Mouse (Mus musculus): ENCODE results near the gene Crybg3.
"Not testable (repeated sequence)": the region's sequence is repeated elsewhere in the genome, so short reads cannot be mapped to it uniquely, and the experiment has no call there.

Gene Crybg3

DNA sequence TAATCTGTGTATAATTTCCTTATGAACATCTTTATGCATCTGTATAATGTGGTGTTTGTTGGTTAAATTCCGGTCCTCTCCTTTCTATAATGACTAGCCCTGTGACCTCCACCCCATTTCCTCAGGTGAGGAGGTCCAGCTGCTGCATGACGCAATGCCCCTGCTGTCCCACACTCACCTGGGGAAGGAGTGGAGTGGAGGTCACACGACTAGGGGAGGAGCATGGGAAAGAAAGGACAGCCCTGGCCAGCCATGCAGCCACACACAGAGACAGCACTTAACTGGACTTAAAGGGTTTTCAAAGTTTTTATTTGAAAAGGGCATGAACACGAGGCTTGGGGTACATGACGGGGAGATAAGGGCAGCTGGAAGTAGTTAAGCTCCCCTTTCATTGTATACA is 69.5 kb downstream of the Crybg3 start:
- no peak for DNase-seq (ENCODE audit: low spot score)

DNA sequence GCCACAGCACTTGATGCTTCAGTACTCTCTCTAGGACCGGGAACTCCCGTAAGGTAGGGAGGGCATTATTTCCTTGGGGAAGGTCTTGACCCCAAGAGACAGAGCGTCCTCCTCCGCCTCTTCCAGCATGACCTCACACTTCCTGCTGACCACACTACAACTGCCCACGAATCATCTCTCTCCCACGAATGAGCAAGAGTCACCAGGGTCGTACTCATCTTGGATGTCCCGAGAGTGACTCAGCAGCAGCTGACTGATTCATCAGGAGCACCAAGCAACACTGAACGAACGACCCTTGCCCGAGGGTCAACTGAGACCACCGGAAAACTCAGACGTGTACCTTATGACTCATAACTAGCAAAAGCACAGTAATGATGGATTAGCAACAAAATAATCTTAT is 71.2 kb downstream of the Crybg3 start:
- DNase-seq (ENCODE audit: low spot score): no peak

DNA sequence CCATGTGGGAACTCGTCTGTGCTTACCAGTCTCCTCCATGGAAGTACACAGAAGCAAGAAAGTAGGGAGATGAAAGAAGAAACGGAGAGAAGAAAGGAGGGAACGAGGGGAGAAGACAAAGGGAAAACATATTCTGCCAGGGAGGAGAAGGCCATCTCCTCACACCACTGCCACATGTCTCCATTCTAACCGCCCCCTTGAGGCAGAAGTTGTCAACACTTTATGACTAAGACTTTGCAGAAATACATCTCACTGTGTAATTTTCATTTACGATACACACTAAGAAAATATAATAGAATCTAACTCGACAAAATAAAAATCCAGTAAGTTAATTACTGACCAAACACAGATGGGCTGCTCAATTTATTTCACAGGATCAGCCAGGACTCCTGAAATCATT is 73.8 kb downstream of the Crybg3 start:
- no peak for DNase-seq (ENCODE audit: low spot score)

DNA sequence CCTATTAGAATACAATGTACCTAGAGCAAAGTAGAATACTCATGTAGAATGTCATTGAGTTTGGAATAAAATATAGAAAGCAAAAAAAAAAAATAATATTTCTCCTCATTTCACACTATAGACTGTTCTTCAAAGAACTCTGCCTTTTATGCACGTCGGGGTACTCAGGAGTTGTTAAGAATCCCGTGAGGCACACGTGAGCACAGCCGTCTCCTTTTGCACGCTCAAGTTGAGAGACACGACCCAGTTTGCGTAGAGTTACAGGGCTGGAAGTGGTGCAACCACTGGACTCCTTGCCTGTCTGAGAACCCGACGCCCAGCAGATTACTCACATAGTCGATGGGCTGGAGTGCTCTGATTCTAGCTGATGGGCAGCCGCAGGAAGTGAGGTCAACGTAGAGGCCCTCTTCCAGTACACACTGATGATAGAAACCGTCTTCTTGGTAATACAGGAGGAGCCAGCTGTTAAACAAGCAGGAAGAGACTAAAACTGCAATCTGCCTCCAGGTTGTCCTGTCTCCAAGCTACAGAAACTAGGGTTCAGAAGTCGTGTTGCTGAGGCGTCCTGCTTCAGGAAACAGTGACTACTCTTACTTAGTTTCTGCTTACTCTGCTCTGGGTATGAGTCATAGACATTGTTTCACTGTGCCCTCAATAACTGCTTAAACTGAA is 78.9 kb downstream of the Crybg3 start:
- no peak for DNase-seq (ENCODE audit: low spot score)

DNA sequence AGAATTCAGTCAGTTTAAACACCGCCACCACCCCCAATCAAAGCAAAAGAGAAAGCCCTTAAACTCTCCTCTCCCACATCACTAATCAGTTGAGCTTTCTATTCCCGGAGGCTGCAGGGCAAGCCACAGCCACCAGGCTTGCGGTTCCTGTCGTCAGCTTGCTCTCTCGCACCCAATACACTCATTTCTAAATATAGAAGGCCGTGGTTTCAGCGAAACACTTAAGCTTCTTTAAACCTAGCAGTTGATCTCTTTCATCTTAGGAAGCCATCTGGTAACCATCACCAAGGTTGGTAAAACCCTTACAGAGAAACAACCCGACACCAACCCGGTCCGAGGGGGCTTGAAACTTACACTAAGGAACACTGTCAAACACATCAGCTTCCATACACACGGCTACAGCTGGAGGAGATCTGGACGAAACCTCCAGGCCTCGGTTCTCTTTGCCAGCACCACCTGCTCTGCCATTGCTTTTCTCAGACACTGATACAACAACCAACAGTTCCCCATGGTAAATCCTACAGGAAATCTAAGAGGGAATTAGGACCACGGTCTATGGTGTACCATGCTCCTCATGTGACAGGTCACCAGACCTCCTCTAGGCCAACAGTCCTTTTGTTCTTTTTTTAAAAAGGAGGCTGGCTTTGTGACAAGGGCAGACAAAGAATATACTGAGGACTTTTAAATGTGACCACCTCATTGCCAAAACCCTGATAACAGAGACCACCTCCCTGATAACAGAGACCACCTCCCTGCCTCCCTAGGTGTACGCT is 83.1 kb downstream of the Crybg3 start:
- DNase-seq (ENCODE audit: low spot score): no peak

DNA sequence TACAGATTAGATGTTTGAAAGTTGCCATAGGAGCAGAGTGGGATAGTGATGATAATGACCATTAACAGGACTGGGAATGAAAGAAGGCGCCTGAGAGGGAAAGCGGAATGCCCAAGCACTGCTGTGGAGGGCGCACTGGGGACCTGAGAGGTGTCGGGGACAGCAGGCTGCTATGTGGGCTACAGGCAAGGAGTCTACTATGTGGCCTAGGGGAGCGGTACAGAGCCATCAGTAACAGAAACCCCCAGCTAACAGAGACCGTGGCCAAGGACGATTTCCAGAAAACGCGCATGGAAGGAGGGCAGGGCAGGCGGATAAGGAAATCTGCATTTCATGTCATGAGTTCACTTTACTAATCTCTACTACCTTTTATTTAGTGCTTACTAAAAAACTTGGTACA is 83.8 kb downstream of the Crybg3 start:
- DNase-seq (ENCODE audit: low spot score): no peak

DNA sequence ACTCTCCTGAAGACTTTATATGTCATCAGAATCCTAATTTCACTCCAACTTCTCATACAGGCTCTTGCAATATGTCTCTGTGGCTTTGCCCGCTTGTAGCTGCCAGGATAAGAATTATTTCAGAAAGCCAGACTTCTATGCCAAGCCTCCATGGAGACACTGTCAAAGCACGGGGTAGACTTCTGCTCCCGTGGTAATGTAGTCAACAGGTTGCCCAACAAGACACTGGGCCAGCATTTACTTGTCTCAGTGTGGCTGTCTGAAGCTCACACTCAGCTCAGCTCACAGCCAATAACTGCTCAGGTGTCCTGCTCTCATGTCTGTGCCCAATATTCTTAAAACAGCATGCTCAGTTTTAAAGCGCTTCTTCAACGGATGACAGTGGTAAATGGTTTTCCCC is 85.6 kb downstream of the Crybg3 start:
- no peak for DNase-seq (ENCODE audit: low spot score)

DNA sequence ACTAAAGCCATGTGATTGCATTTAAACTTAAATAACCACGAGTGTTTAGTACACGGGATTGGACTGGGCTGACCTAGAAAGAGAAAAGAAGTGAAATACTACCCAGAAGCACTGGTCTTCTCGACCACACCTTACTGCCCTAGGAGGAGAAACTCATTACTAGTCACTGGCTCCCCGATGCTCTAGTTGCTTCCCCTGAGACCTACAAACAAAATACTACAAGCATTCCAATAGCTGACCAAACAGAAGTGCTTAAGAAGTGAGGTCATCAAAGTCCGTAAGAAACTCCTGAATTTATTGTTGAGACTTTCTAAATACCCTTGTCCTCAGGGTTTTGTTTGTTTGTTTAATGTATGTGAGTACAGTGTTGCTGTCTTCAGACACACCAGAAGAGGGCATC is 90.9 kb downstream of the Crybg3 start:
- no peak for DNase-seq (ENCODE audit: low spot score)

DNA sequence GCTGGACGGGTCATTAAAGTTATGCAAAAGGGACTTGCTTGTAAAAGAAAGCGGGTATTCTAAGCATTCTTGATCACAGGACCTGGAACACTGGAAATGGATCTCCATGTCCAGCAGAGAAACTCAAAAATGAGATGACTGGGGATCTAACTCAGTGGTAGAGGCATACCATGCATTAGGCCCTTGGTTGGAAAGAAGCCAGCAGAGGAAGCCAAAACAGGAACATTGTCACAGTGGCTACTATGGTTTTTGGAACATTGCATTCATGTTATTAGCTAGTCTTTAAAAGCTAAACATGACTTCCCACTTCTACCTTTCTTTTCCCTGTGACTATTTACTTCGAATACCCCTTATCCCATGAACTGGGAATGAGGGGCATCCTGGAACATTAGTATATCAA is 101.6 kb downstream of the Crybg3 start:
- DNase-seq (ENCODE audit: low spot score): no peak

DNA sequence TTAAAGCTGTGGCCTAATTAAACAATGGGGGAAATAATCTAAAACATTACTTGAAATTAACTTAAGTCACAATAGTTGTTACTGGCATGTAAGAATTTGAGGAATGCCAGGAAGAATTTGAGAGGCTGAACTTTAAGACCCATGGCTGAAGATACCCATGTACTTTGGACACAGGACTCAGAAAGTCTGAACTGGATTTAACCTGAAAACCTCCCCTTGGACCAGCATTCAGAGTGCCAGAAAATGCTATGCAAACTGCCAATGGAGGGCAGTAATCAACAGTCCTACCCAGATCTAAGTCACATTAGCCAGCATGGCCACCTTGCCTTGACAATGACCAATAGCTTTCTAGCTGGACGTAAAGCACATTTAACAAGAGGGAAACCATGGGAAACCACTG is 102.8 kb downstream of the Crybg3 start:
- no peak for DNase-seq (ENCODE audit: low spot score)

DNA sequence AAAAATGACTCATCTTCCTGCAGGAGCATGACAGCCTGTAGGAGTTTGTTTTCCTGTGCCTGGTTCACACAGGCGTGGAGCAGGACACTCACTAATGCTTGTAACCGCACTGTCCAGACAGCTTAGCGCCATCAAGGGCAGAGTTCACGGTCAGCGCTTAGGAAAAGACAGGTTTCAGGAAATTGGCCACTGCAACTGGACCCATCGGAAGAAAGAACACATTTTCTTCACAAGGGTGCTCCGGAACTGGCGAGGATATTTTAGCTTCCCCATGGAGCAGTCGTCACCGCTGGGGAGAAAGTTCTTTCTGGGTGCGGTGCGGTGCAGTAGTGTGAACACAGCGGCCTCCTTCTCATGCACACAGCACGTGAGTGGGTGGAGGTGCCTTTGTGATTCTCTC is 107.6 kb downstream of the Crybg3 start:
- no peak for DNase-seq (ENCODE audit: low spot score)

DNA sequence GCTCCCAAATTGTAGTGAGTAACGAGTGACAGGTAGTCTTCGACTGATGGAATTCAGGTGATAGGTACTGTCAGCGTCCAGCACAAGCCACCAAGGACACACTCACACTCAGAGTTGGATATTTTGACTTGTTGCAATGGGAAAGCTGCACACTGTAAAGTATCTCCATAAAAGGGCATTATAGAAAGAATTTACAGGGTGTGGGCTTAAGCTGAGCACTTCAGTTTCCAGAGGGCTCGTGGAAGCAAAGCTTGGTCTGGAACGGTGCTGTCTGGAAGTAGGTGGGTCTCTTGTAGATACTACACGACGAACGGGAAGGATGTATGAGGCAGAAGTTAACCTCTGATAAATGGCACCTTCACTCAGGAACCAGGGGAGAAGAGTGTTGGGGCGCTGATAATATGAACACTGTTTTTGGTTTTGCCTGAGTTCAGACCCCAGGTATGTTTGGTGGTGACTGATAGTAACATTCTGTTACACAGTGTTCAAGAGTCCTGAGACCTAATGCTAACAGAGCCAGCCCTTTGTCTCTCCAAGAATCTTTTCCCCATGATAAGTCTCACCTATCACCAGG is 112.7 kb downstream of the Crybg3 start:
- DNase-seq (ENCODE audit: low spot score): no peak

DNA sequence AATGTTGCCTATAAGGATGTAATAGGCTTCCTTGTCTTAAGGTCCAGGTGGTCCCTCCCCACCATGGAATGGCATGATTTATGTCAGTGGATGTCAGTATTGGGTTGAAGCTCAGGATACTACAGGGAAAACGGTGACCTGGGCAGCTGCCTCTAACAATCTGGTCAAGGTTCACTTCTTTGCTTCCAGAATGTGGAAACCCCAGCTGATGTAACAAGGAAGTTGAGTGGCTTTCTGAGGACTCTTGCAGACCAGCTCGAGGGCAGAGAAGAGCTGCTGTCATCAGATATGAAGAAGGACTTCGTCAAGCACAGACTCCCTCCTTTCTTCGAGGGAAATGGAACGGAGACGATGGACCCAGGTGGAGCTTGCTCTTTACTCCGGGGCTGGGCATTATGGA is 113.5 kb downstream of the Crybg3 start:
- DNase-seq (ENCODE audit: low spot score): no peak

DNA sequence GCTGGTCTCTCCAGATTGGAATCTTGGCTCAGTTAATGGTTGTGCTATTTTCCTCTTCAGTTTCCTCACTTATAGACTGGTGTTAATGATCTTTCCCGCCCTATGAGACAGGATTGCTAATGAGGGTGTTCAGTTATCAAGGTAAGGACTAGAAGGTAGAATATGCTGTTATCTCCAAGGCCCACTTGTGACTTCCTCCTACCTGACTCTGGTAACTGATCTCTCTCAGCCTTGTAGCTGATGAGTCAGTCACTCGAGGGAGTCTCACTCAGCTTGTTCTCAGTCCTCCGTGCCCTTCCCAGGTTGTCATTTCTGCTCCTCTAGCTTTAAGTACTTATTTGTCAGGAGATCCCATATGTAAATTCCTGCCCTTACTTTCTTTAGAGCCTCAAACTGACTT is 122.8 kb downstream of the Crybg3 start:
- no peak for DNase-seq (ENCODE audit: low spot score)

DNA sequence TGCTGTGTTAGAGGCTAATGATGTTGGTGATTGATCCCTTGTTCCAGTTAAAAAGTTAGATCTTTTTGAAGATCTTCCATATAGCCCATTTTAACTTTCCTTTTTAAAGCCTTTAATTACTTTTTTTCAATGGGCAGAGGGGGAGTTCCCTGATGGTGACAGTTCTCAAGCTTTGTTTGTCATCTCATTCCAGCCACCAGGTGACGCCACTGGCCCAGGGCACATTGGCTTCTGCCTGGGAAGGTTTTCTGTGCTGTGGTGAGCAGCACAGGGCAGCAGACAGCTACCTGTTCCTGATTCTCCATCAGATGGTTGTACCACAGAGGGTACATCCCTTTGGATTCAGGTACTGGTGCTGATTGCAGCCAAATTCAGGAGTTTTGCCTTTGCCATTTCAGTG is 126.0 kb downstream of the Crybg3 start:
- no peak for DNase-seq (ENCODE audit: low spot score)

DNA sequence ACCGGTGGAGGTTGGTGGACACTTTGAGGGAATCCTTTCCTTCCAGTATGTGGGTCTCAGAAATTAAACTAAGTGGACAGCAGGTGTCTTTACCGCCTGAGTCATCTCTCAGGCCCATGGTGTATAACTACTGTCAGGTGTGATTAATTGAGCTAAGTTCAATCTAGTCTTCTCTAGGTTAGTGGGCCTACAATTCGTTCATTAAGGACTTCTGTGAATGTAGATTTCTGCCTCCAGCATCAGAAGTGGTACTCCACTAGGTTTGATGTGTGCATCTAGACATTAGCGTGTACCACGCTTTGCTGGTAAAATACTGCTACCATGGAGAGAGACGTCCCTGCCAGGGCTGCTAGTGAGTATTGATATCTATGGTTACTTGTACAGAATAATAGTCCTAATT is 128.2 kb downstream of the Crybg3 start:
- DNase-seq (ENCODE audit: low spot score): no peak

DNA sequence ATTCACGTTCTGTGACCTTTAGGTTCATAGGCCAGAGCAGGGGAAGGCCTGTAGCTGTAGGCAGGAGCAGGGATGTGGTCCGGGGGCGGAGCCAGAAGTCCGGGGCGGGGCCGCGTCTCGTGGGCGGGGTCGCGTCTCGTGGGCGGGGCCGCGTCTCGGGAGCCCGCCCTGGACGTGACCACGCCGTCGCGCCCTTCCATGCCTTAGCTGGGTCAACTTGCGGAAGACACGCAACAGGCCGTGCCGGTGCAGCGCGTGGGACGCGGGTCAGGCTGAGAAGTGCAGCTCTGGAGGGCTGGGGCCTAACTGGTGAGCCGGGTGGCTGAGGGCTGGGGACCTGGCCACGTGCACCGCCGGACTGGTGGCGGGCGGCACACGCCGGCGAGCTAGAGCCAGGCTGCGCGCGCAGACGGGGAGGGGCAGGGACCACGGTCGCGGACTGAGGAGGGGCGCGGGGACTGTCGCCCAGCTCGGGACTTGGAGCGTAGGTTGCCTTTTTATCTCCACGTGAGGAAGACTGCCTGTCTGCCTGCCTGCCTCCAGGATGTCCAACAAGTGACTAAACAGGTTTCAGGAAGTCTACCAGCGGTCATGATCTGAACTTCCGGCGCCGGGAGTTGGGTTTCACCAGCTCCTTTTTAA is 129.0 kb downstream of the Crybg3 start, which contains the start of gene Riox2:
Gene Riox2 (plus strand): TSS at position 139 of the 642 bp plus-strand sequence.
- DNase-seq (ENCODE audit: low spot score): peak; percentile 89

DNA sequence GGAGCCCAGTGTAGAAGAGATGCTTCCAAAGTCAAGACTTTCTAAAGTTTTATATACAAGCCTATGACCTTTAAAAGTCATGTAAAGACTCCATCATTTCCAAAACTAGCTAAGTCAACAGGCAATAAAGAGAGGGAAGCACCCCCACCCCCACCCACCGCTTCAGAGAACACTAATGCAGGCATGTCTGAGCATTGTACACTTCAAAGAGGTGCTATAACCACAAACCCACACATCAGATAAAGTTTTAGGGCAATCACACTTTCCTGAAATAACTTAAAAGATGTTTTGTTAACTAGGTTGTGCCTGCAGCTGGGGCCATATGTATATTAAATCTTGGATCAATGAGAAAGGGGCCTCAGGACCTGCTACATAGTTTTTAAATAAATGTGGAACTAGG is 130.9 kb downstream of the Crybg3 start:
- DNase-seq (ENCODE audit: low spot score): no peak

DNA sequence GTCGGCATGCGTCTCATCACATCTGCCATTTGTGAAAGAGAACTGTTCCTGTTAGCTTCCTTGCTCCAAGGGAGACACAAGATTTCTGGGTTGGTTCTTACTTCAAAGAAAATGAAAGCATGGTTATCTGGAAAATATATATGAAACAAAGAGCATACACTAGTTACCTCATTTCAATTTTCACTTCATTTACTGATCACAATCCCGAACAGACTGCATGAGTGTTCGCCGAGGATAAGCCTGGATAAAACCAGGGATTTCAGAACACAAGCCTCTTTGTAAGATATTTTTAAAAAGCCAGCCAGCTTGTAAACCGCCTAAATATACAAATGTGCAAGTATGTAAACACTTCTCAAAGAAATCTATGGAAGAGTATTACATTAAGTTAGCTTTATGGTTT is 136.8 kb downstream of the Crybg3 start:
- no peak for DNase-seq (ENCODE audit: low spot score)

DNA sequence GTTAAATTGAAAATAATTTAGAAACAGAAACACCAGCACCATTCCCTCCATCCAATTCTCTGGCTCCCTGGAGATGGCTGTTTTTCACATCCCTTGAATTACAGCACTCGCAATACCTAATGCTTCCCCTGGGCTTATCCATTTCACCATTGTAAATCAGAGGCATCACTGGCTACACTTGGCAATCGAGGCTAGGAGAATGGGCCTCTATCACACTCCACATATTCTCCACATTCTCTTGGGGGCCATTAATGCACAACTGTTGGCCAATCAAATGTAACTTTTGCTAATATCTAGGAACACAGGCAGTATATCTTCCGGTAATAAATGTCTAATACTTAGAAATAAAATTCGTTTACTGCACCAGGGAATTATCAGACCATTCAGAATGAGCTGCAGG is 137.2 kb downstream of the Crybg3 start:
- no peak for DNase-seq (ENCODE audit: low spot score)

DNA sequence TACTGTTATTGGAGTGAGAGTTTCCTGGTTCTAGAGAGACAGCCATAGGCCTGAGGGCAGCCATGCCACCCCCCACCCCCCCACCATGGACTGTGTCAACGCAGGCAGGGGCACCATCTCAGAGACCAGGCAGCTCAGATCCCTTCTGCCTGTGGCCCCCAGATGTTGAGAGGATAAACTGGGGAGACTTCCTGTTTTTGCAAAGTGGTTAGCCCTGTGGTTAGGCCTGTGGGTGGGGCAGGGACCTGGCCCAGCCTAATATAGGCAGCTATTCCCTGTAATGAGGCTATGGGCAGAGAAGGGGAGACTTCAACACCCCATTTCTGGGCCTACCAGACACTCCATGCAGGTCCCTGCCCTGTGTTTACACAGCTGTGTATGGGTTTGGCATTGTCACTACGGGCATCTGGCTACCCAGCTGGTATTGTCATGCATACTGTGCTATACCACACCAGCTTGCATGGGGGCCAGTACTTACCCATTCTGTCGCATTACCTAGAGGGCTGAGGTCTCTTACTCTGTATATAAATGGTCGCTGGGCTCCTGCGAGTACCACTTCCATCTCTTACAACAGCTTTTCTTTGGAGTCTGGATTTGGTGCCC is 141.4 kb downstream of the Crybg3 start:
- not testable (repeated sequence) for DNase-seq (ENCODE audit: low spot score)

DNA sequence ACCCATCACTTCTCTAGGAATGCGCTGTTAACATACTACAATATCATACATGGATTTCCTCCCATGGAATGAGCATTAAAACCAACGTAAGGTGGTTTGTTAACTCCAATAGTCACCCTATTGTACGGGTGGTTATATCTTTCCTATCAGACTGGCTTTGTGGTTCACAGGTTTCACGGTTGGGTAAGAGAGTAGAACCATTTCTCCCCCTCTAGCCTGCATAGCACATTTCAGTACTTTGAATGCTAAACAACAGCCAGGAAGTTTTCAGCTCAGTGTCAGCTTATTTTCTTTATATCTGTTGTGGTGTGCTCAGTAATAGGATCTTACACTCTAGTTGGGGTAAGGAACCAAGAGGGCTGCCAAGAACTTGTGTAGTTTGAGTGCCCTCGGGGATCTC is 149.0 kb downstream of the Crybg3 start:
- no peak for DNase-seq (ENCODE audit: low spot score)

DNA sequence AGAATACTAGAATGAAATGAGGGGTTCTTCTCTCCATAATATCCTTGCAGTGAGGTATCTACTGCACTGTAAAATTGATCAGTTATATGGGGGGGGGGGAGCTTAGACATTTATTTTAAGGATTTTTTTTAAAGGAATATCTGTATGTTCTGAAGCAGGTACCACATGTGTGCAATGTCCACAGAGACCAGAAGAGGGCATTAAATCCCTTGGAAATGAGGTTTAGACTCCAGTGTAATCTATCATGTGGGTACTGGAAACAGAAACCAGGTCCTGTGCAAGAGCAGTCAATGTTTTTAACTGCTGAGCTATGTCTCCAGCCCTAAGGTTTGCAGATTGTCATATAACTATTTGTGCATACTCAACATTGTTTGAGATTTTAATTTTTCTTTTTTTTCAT is 151.7 kb downstream of the Crybg3 start:
- DNase-seq (ENCODE audit: low spot score): no peak
